ENCODE assay signal across 10 mouse cellular contexts in the genomic region with DNA sequence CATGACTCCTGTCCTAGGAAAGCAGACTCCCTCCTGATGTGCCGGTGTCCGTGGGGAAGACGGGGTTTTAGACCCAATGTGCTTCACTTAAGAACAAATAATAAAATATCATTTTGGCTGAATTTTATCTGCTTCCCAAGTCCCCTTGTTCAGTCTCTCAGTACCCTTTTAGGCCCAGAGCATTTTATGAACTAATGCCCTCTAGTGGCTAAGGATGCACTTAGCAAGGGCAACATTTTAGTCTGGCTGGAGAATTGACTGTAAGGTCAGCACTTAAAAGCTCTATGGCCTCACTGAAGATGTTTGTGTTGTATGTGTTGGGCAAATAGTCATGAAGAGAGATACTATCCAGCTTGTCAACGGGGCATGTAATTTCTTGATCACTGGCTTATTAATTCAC.
DNase-seq lines count a peak whose midpoint lies in the region; ATAC-seq and TF ChIP-seq lines count a peak whose summit lies in the region.
"Had no signal": no experiment of that assay in that cellular context is flagged by ENCODE, and none has a peak within 500 bp of the region (broad histone marks: within the 10 kb centered on the region; RNA-seq: fewer than 3 reads in every experiment).

No protein-coding gene starts in this region.

- H3K4me3 ChIP-seq in gastrocnemius, adult 2 months, result no peak overlapping the region
- H3K4me3 ChIP-seq in lung, adult 2 months (replicated peaks; ENCODE audit: extremely low read depth, low read depth, low read length), result no peak overlapping the region
- no peak overlapping the region for H3K4me3 ChIP-seq in embryonic facial prominence, embryonic 14.5 days (ENCODE audit: low read depth, low read length)
- no peak overlapping the region for H3K4me3 ChIP-seq in small intestine, adult 2 months (ENCODE audit: low read depth, low read length)
- H3K4me3 ChIP-seq: myocyte had no signal

- no peak for DNase-seq in gastrocnemius, adult 2 months
- no peak for DNase-seq in gastrocnemius, adult 8-10 months (ENCODE audit: low spot score in 2 of 2)
- DNase-seq in lung, postnatal 36 days, result peak; percentile 18
- no peak for DNase-seq in lung, adult 2 months
- DNase-seq in embryonic facial prominence, embryonic 14.5 days (ENCODE audit: low spot score), result peak; percentile 18
- no peak for DNase-seq in thymus, postnatal 25 days
- DNase-seq in right cerebral cortex, postnatal 36 days (ENCODE audit: low spot score in 2 of 2), result no peak
- DNase-seq: gastrocnemius, postnatal 14 days had no signal

- intact Hi-C loops in gastrocnemius, adult 2 months (cut with DNase I), result no loop called here

- no peaks in the 10 kb centered on the region for H3K4me1 ChIP-seq in lung, adult 2 months (ENCODE audit: control insufficient read depth, insufficient read depth, low read length)
- no peaks in the 10 kb centered on the region for H3K4me1 ChIP-seq in embryonic facial prominence, embryonic 14.5 days (ENCODE audit: control insufficient read depth, insufficient read depth, low read length)
- peaks cover 2% of the 10 kb centered on the region; the same call in 1 of the 2 replicates for H3K4me1 ChIP-seq in small intestine, adult 2 months (ENCODE audit: control insufficient read depth, insufficient read depth, insufficient read length, low read length)

- no peaks in the 10 kb centered on the region for H3K9me3 ChIP-seq in embryonic facial prominence, embryonic 14.5 days (ENCODE audit: control insufficient read depth, low read length)

- no peak overlapping the region for H3K27ac ChIP-seq in gastrocnemius, adult 2 months
- no peak overlapping the region for H3K27ac ChIP-seq in embryonic facial prominence, embryonic 14.5 days (replicated peaks; ENCODE audit: low read depth, low read length)
- H3K27ac ChIP-seq in small intestine, adult 2 months (ENCODE audit: insufficient read depth, low read depth, low read length), result no peak overlapping the region

- 61% methylated on average over 4 of the region's 4 CpGs for WGBS in lung, adult 2 months
- WGBS in embryonic facial prominence, embryonic 14.5 days, result 70% methylated on average over 4 of the region's 4 CpGs
- 72% methylated on average over 4 of the region's 4 CpGs for WGBS in small intestine, adult 2 months

- H3K27me3 ChIP-seq in embryonic facial prominence, embryonic 14.5 days (replicated peaks; ENCODE audit: control insufficient read depth, insufficient read depth, low read length), result no peaks in the 10 kb centered on the region
- H3K27me3 ChIP-seq in small intestine, adult 2 months (ENCODE audit: control insufficient read depth, insufficient read depth, low read length), result no peaks in the 10 kb centered on the region

- no peak overlapping the region for H3K9ac ChIP-seq in embryonic facial prominence, embryonic 14.5 days (ENCODE audit: low read depth, low read length)

- TF ChIP-seq POLR2A in lung, adult 2 months (IDR thresholded peaks at IDR 0.05; ENCODE audit: borderline replicate concordance, extremely low read depth, low read depth, low read length), result no peak
- TF ChIP-seq POLR2A in small intestine, adult 2 months (IDR thresholded peaks at IDR 0.05; ENCODE audit: low read depth, low read length), result no peak

- no peaks in the 10 kb centered on the region for H3K36me3 ChIP-seq in embryonic facial prominence, embryonic 14.5 days (ENCODE audit: control insufficient read depth, insufficient read depth, low read length)
- H3K36me3 ChIP-seq in small intestine, adult 2 months (ENCODE audit: control insufficient read depth, insufficient read depth, low read length), result no peaks in the 10 kb centered on the region

- no peak overlapping the region for H3K4me2 ChIP-seq in embryonic facial prominence, embryonic 14.5 days (ENCODE audit: low read depth, low read length)

- TF ChIP-seq CTCF in gastrocnemius, adult 2 months (IDR thresholded peaks at IDR 0.05), result peak; percentile 67
- no peak for TF ChIP-seq CTCF in lung, adult 2 months (IDR thresholded peaks at IDR 0.05; ENCODE audit: insufficient read depth, low read length)
- 0 out of 2 replicates have a peak, but pooled peaks have one; percentile 9 for TF ChIP-seq CTCF in small intestine, adult 2 months (IDR thresholded peaks at IDR 0.05; ENCODE audit: extremely low read depth, insufficient read length, insufficient replicate concordance, low read depth, low read length)

- ATAC-seq in embryonic facial prominence, embryonic 14.5 days (ENCODE audit: low read depth), result no peak

Comparison
In these comparisons a context has a peak if more than half of its experiments do, and no peak if none do; other contexts are left out.
1. DNase-seq: peak in lung, postnatal 36 days (single experiment) and embryonic facial prominence, embryonic 14.5 days (single experiment); none in gastrocnemius, adult 2 months (single experiment), gastrocnemius, adult 8-10 months (0 of 2), lung, adult 2 months (single experiment), thymus, postnatal 25 days (single experiment) and right cerebral cortex, postnatal 36 days (0 of 2).